Mouse (Mus musculus) thymus, postnatal 14 days (tissue): ENCODE measurements around the gene Slc6a11.
A peak's percentile ranks its signal among the peaks of the same experiment; 100 is the strongest.

Source experiments
- DNase-seq: peaks from one replicate; pipeline ENCODE4 v3.0.0; 2021

Slc6a11 gene

GRCm38 (mm10) chr6:114182366-114183179, 51.5 kb downstream of the Slc6a11 start:
- DNase-seq = no peak

DNA sequence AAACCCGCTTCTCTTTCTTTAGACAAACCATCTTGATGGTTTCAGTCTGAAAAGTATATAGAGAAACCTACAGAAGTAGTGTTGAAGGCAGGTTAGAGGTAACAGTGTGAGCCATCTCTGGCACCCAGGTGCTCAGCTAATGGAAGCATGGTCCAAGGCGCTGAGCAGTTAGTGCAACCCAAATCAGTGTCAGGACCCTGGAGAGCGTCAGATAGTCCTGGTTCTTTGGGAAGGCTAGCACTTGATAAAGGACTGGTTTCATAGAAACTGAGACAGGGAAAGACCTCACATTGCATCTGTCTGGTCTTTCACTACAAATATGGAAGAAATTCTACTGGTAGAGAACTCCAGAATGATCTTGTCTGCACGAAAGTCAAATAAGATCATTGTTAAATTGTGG, 56.1 kb downstream of the Slc6a11 start:
- DNase-seq = no peak

GRCm38 (mm10) chr6:114188869-114189268, 57.8 kb downstream of the Slc6a11 start:
- DNase-seq = no peak

GRCm38 (mm10) chr6:114195998-114196397, 65.0 kb downstream of the Slc6a11 start:
- no peak for DNase-seq

- peak; percentile 5 for DNase-seq
Measured at GRCm38 (mm10) chr6:114199200-114199845, 68.3 kb downstream of the Slc6a11 start.

DNA sequence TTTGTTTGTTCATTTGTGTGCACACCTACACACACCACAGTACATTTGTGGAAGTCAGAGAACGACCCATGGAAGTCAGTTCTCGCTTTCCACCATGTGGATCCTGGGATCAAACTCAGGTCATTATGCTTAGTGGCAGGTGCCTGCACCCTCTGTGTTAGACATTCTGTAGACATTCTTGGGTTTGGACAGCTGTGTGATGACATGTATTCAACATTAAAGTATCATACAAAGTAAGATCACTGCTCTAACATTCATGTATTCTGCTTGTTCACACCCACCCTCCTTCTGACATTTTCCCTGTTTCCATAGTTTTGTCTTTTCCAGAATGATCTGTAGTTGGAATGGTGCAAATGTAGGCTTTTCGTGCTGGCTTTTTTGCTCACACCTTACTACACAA, 73.5 kb downstream of the Slc6a11 start:
- DNase-seq = no peak

DNA sequence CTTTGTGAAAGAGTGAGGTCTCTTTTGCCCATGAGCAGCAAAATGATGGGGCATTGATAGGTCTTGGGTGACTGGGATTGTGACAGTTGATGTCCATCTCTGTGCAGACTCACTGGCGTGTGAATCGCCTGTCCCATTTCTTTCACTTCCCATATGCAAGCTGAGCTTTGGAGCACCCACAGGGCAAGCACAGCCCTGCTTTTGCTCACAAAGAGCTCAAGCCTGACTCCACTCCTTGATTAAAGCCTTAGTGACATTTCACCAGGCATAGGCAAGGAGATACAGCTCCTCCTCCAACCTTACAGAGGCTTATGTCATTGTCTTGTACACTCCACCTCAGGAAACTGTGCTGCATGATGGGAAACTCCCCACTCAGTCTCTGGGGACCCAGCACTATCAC, 77.3 kb downstream of the Slc6a11 start:
- DNase-seq = no peak

DNA sequence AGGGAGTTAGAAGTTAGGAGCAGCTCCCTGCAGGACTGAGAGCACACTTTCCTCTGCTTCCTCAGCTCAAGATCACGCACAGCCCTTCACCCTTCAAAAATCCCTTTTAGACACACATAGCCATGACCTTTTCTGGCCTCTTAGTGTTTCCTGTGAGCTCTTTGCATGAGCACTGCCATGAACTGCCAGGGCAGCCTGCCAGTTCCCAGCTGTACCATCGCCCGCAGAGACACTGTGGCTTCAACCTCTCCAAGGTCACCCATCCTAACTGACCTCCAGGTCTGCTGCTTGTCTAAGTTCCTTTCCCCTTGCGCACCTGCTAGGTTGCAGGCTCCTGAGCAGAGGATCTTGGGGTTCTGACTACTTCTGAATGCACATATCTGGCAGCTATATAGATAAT, 83.4 kb downstream of the Slc6a11 start:
- DNase-seq = no peak

DNA sequence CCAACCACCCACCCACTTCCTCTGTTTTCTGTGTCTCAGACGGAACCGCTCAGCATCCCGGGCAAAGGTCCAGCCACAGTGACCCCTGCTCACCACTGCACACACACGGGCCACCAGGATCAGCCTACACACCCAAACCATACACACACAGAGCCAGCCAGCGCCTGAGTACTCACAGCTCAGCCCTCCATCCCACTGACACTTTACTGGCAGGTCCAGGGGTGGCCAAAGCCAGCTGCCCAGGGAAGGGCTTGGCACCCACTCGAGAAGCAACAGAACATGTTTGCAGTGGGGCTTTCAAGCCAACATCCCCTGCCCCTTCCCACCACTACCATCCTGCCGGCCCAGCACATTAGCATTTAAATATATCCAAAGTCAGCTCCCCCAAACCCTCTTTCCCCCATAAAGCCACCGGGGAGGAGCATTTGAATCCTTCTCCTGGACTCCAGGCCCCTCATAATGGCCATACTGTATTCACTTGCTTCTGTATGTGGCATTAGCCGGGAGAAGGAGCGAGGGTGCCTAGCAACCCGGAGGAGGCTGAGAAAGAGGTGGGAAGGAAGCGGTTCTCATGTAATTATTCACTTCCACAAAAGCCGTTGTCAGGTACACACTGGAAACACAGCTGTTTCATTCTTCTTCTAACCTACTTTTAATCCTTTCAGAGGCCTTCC, 85.8 kb downstream of the Slc6a11 start:
- no peak for DNase-seq

- DNase-seq = no peak
Measured at GRCm38 (mm10) chr6:114224399-114224798, 93.4 kb downstream of the Slc6a11 start.

GRCm38 (mm10) chr6:114227378-114227777, 96.3 kb downstream of the Slc6a11 start:
- no peak for DNase-seq

DNA sequence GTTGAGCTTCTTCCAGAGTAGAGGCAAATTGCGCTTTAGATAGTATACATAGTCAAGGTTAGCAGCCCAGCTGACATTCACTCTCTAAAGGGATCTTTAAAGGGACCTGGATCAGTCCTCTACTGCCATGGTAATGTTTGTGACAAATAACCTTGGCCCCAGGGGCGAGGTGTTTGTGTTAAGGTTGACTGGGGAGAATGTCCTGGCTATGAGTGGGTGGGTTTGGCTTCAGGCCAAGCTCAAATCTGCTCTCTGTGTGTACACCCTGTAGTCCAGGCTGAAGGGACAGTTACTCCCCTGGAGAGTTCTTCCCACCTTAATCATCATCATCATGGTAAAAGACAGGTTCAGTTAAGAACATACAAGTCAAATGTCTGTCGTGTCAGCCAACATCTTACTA, 97.2 kb downstream of the Slc6a11 start:
- DNase-seq = no peak

GRCm38 (mm10) chr6:114238892-114239644, 108.0 kb downstream of the Slc6a11 start:
- DNase-seq = no peak

GRCm38 (mm10) chr6:114245665-114246064, 114.6 kb downstream of the Slc6a11 start:
- DNase-seq = no peak

- peak; percentile 67 for DNase-seq
Measured at GRCm38 (mm10) chr6:114250311-114250710, 119.3 kb downstream of the Slc6a11 start.

DNA sequence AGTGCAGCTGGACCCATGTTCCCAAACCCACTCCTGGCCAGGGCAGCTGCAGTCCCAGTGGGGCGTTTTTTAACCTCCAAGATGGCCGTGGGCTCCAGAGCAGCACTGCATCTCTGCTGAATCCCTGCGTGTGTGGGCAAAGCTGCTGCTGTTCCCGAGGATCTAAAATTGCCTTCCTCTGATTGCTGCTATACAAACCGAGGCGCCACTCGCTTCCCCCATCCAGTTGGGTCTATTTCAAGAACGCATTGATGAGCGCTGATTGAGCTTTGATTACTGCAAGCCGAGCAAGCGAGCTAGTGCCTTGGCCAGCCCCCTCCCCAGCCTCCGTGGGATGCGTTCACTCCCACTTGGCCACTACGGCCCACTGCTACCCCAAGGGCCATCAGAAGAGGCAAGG, 123.9 kb downstream of the Slc6a11 start:
- no peak for DNase-seq

- DNase-seq = no peak
Measured at GRCm38 (mm10) chr6:114257762-114258361, 126.8 kb downstream of the Slc6a11 start.

DNA sequence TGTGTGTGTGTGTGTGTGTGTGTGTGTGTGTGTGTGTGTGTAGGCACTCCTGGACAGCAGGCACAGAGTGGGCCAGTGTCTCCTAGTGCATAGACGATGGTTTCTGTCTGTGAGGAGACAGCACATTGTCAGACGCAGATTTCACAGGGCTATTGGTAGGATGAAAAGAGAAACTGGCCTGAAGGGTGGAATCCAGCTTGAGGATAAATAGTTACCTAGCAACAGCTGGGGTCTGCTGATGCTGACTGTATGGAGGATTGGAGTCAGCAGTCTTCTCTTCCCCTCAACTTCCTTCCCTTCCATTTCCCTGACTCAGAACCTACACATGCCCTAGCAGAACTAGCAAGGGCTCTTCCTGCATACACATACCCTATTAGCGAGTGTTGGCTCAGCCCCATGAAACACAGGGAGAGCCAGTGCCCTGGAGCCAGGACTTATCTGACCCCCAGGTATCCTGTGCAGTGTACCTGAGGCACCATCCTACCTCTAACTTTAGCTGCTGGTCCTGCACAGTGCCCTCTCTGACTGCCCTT, 127.7 kb downstream of the Slc6a11 start:
- DNase-seq = no peak

DNA sequence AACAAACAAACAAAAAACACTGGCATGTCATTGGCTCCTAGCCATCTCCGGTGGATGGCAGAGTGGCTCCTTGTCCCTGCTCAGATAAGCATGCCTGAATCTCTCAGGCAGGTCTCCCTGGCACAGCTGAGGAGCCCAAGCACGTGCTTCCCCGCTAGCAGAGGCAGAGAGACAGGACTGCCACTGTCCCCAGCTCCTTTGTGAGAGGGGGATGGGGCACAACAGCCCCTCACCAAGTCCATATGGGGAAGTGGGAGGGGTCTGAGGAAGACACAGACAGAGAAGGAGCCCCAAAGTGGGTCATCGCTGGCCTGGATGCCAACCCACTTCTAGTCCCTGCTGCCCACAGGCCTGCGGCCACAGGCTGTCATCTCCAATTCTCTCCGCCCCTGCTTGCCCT, 130.6 kb downstream of the Slc6a11 start:
- no peak for DNase-seq

DNA sequence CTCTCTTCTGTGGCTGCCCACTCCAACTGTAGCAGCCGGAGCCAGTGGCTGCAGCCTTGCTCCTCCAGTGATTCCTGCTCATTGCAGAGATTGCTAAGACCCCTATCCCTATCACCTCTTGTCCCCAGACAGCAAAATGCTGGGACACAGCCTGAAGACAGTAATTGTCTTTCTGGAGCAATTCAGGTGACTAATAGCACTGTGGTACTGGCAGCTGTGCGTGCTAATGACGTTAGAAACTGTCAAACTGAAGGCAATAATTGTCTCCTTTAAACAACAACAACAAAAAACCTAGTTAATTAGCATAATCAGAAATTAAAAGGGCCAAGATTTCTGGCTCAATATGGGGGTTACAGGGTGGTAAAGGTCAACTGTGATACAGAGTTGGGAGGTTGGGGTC, 133.0 kb downstream of the Slc6a11 start:
- no peak for DNase-seq

DNA sequence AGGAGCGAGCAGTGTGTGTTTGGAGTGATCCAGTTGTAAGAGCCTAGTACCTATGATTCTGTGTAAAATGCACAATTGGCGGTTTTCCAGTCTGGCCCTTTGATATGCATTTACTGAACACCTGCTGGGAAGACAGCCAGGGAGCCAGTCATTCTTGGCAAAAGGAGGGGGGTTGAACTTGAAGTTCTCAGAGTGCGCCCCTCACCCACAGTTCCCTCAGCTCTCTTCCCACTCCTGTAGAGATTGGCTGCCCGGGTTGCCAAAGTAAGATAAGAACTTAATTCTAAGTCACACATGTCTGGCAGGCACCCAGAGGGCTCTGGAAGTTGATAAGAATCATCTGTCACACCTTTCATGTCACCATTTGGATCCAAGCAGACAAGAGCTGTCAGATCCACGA, 133.4 kb downstream of the Slc6a11 start:
- DNase-seq = no peak

- DNase-seq = no peak
Measured at GRCm38 (mm10) chr6:114266273-114266672, 135.2 kb downstream of the Slc6a11 start.

DNA sequence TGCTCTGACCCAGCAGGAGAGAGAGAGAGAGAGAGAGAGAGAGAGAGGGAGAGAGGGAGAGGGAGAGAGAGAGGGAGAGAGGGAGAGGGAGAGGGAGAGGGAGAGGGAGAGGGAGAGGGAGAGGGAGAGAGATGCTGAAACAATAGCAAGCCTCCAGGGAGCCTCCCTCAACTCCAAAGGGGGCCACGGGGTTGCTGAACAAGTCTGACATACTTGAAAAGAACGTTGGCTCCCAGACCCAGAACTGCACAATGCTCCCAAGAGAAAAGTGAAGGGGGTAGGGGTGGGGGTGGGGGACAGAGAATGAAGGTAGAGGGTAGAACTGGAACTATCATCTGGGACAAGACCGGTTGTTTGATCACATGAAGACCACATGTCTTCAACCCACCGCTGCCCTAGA, 136.9 kb downstream of the Slc6a11 start:
- DNase-seq = no peak
